Mouse (Mus musculus): Measurements from ENCODE around the gene Clmp. TPM values are rescaled to one million over a fixed set of nuclear protein-coding genes. Genes with fewer than 3 reads are reported as not detected.
"Not testable (repeated sequence)": the region's sequence is repeated elsewhere in the genome, so short reads cannot be mapped to it uniquely, and the experiment has no call there.

Clmp gene
- polyA plus RNA-seq, 1 experiment from 2014 or later: 47.1 TPM

GRCm38 (mm10) chr9:40773142-40773541 lies 87.4 kb downstream of the Clmp start:
- H3K36me3 ChIP-seq: peaks cover 28% of the 10 kb centered on the region
- not testable (repeated sequence) for H3K4me1 ChIP-seq (replicated peaks); H3K27me3 ChIP-seq; H3K4me2 ChIP-seq; H3K27ac ChIP-seq; H3K4me3 ChIP-seq; H3K9ac ChIP-seq; ATAC-seq (ENCODE audit: low FRiP score); H3K9me3 ChIP-seq
- 85% methylated on average over 6 of the region's 6 CpGs for WGBS

DNA sequence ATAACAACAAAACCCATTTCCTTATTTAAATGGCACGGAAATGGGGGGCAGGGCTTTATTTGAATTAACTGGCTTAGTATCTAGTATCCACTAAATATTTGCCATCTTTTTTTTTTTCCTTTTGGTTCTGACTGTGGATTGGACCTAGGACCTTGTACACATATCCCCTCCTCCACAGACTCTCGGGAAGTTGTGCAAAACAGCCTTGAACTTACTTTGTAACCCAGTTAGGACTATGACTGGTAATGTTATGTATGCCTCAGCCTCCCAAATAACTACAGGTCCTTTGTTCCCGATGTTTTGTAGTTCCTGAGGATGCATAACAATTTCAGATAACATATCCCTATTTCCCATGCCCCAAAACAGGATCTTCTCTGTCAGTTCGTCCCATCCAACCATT lies 88.1 kb downstream of the Clmp start:
- WGBS: 90% methylated on average over 4 of the region's 4 CpGs

GRCm38 (mm10) chr9:40776044-40776443 lies 90.3 kb downstream of the Clmp start:
- H3K36me3 ChIP-seq: peaks cover 28% of the 10 kb centered on the region
- H3K27me3 ChIP-seq: no peaks in the 10 kb centered on the region
- ATAC-seq (ENCODE audit: low FRiP score): no peak
- 46% methylated on average over 1 of the region's 1 CpGs for WGBS
- H3K4me1 ChIP-seq (replicated peaks): no peaks in the 10 kb centered on the region
- H3K4me3 ChIP-seq: no peak overlapping the region
- no peak overlapping the region for H3K27ac ChIP-seq
- no peak overlapping the region for H3K4me2 ChIP-seq
- no peak overlapping the region for H3K9ac ChIP-seq
- no peaks in the 10 kb centered on the region for H3K9me3 ChIP-seq

More for the DNA sequence above, 88.1 kb downstream of the Clmp start:
- Histone ChIP-seq H3K9me3 (no peaks in the 10 kb centered on the region), H3K36me3 (peaks cover 28% of the 10 kb centered on the region), H3K4me1 (replicated peaks) (0 out of 2 replicates have a peak, but pooled peaks cover 3% of the 10 kb centered on the region), H3K4me2 (no peak overlapping the region), H3K4me3 (no peak overlapping the region), H3K9ac (no peak overlapping the region), H3K27ac (no peak overlapping the region), H3K27me3 (no peaks in the 10 kb centered on the region)
- ATAC-seq (ENCODE audit: low FRiP score): no peak

- Histone ChIP-seq H3K4me1 (replicated peaks) (0 out of 2 replicates have a peak, but pooled peaks cover 2% of the 10 kb centered on the region), H3K36me3 (peaks cover 30% of the 10 kb centered on the region), H3K4me2 (no peak overlapping the region), H3K9ac (no peak overlapping the region), H3K27ac (no peak overlapping the region), H3K9me3 (no peaks in the 10 kb centered on the region), H3K27me3 (no peaks in the 10 kb centered on the region), H3K4me3 (no peak overlapping the region)
- ATAC-seq (ENCODE audit: low FRiP score): no peak
- 68% methylated on average over 11 of the region's 11 CpGs for WGBS
Measured at GRCm38 (mm10) chr9:40776459-40777248, 90.9 kb downstream of the Clmp start.

GRCm38 (mm10) chr9:40780111-40780510 lies 94.3 kb downstream of the Clmp start:
- H3K4me2 ChIP-seq: no peak overlapping the region
- ATAC-seq (ENCODE audit: low FRiP score): no peak

DNA sequence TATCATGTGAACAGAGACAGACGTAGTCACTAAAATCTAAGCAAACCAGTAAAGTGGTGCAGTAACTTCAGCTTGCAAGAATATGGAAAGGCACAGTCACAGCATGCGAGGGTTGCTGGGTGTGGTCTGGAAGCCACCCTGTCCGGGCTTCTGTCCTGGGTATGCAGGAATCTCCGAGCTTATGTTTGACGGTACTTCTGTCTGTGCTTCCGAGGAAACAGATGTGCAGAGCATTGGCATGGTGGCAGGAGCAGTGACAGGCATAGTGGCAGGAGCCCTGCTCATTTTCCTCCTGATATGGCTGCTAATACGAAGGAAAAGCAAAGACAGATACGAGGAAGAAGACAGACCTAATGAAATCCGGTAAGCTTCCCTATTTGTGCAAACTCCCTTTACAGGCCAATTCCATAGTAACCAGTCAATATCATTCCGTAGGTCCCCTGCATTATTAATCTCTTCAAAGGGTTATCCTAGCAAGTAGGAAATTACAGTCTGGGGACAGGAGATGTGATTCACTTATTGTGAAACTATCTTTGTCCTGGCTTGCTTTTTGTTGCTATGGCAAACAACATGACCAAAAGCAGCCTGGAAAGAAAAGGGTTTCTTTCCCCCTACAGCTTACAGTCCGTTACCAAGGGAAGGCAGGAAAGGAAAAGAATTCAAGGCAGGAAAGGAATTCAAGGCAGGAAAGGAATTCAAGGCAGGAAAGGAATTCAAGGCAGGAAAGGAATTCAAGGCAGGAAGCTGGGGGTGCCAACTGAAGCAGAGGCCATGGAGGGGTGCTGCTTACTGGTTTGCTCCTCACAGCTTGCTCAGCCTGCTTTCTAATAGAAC lies 95.3 kb downstream of the Clmp start:
- Histone ChIP-seq H3K9me3 (no peaks in the 10 kb centered on the region), H3K27ac (peak overlapping the region; percentile 48), H3K36me3 (peaks cover 13% of the 10 kb centered on the region), H3K27me3 (no peaks in the 10 kb centered on the region), H3K9ac (no peak overlapping the region), H3K4me1 (replicated peaks) (peaks cover 27% of the 10 kb centered on the region), H3K4me2 (no peak overlapping the region), H3K4me3 (no peak overlapping the region)
- 78% methylated on average over 11 of the region's 11 CpGs for WGBS
- ATAC-seq (ENCODE audit: low FRiP score): no peak

More at GRCm38 (mm10) chr9:40780111-40780510, 94.3 kb downstream of the Clmp start:
- H3K4me3 ChIP-seq: no peak overlapping the region
- H3K36me3 ChIP-seq: peaks cover 16% of the 10 kb centered on the region
- no peaks in the 10 kb centered on the region for H3K27me3 ChIP-seq
- H3K27ac ChIP-seq: no peak overlapping the region
- no peaks in the 10 kb centered on the region for H3K9me3 ChIP-seq
- peaks cover 20% of the 10 kb centered on the region for H3K4me1 ChIP-seq (replicated peaks)
- no peak overlapping the region for H3K9ac ChIP-seq
- 71% methylated on average over 3 of the region's 3 CpGs for WGBS

GRCm38 (mm10) chr9:40781726-40782581 lies 96.2 kb downstream of the Clmp start:
- Histone ChIP-seq H3K4me3 (no peak overlapping the region), H3K4me1 (replicated peaks) (peaks cover 27% of the 10 kb centered on the region), H3K9ac (no peak overlapping the region), H3K4me2 (no peak overlapping the region), H3K27ac (peak overlapping the region; percentile 40; the same call in 1 of the 2 replicates), H3K9me3 (no peaks in the 10 kb centered on the region), H3K36me3 (peaks cover 13% of the 10 kb centered on the region), H3K27me3 (no peaks in the 10 kb centered on the region)
- 42% methylated on average over 26 of the region's 26 CpGs for WGBS
- no peak for ATAC-seq (ENCODE audit: low FRiP score)

- WGBS: 6% methylated on average over 13 of the region's 13 CpGs
- H3K9me3 ChIP-seq: no peaks in the 10 kb centered on the region
- 0 out of 2 replicates have a peak overlapping the region, but pooled peaks have one; percentile 43 for H3K9ac ChIP-seq
- H3K4me2 ChIP-seq: no peak overlapping the region; the same call in 1 of the 2 replicates
- H3K36me3 ChIP-seq: peaks cover 13% of the 10 kb centered on the region
- no peak overlapping the region for H3K4me3 ChIP-seq
- peak overlapping the region; percentile 83 for H3K27ac ChIP-seq
- ATAC-seq (ENCODE audit: low FRiP score): no peak
- H3K27me3 ChIP-seq: no peaks in the 10 kb centered on the region
- H3K4me1 ChIP-seq (replicated peaks): peaks cover 27% of the 10 kb centered on the region
Measured at GRCm38 (mm10) chr9:40783641-40784373, 98.0 kb downstream of the Clmp start.

DNA sequence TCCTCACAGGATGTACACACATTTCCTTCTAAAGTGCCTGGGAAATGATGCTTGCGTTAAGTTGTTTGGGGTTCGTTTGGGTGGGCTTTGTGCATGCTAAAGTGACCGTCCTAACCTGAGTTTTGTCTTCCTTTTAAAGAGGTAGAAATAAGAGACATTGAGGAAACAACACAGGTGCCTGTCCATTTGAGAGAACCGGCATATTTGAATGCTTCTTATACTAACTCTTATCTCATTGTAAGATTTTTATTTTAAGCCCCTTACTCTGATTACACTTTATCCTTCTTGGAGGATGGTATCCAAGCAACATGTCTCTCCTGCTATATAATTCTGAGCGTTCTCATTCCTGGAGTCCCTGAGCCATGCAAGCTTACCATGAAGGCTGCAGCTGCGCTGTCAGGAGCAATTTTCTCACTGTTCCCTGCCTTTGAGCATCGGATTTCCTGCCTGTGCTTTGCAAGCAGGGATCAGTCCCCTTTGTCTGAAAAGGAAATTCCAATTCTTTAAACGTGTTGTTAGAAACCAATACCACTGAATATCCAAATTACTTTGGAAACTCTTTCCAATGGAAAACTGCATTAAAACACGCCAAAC lies 98.7 kb downstream of the Clmp start:
- no peaks in the 10 kb centered on the region for H3K9me3 ChIP-seq
- H3K4me2 ChIP-seq: peak overlapping the region; percentile 20
- ATAC-seq (ENCODE audit: low FRiP score): peak; percentile 27; the same call in 1 of the 2 replicates
- H3K27ac ChIP-seq: peak overlapping the region; percentile 83
- peaks cover 13% of the 10 kb centered on the region for H3K36me3 ChIP-seq
- whole genome bisulfite sequencing: 7% methylated on average over 9 of the region's 9 CpGs
- peaks cover 27% of the 10 kb centered on the region for H3K4me1 ChIP-seq (replicated peaks)
- peak overlapping the region; percentile 59; the same call in 1 of the 2 replicates for H3K9ac ChIP-seq
- H3K27me3 ChIP-seq: no peaks in the 10 kb centered on the region
- H3K4me3 ChIP-seq: no peak overlapping the region

GRCm38 (mm10) chr9:40785452-40785851 lies 99.7 kb downstream of the Clmp start:
- H3K27ac ChIP-seq: peak overlapping the region; percentile 75
- peak overlapping the region; percentile 29; the same call in 1 of the 2 replicates for H3K9ac ChIP-seq
- peaks cover 13% of the 10 kb centered on the region for H3K36me3 ChIP-seq
- ATAC-seq (ENCODE audit: low FRiP score): no peak
- WGBS: 52% methylated on average over 6 of the region's 6 CpGs
- no peak overlapping the region for H3K4me3 ChIP-seq
- H3K4me1 ChIP-seq (replicated peaks): peaks cover 27% of the 10 kb centered on the region
- no peak overlapping the region for H3K4me2 ChIP-seq
- no peaks in the 10 kb centered on the region for H3K27me3 ChIP-seq
- no peaks in the 10 kb centered on the region for H3K9me3 ChIP-seq

GRCm38 (mm10) chr9:40786820-40787219 lies 101.1 kb downstream of the Clmp start:
- WGBS: 98% methylated on average over 6 of the region's 6 CpGs
- not testable (repeated sequence) for ATAC-seq (ENCODE audit: low FRiP score)

More at GRCm38 (mm10) chr9:40786820-40787219, 101.1 kb downstream of the Clmp start:
- H3K27ac ChIP-seq, H3K36me3 ChIP-seq, H3K9ac ChIP-seq, H3K4me2 ChIP-seq, H3K9me3 ChIP-seq, H3K27me3 ChIP-seq, H3K4me3 ChIP-seq: not testable (repeated sequence)
- peaks cover 24% of the 10 kb centered on the region for H3K4me1 ChIP-seq (replicated peaks)
